Mouse (Mus musculus): Measurements from ENCODE around the gene Zfp366. TPM values are rescaled to one million over a fixed set of nuclear protein-coding genes. Genes with fewer than 3 reads are reported as not detected.

The Zfp366 gene
- total RNA-seq, 2 experiments from 2014 or later = 3.1 to 4.1 TPM

- intact Hi-C loops (cut with DNase I) = loop anchor here (5.0 kb wide), 1 partner anchor 56 kb away; no protein-coding TSS in a partner anchor
- H3K27ac ChIP-seq = peak overlapping the region; percentile 40; the same call in 1 of the 2 replicates
- no peak for DNase-seq (ENCODE audit: extremely low spot score in 1 of 2, low spot score in 2 of 2)
- no peak overlapping the region for H3K4me3 ChIP-seq
- TF ChIP-seq CTCF (IDR thresholded peaks at IDR 0.05) = no peak
Measured at GRCm38 (mm10) chr13:99233333-99233732, 48.7 kb downstream of the Zfp366 start.

- H3K27ac ChIP-seq = peak overlapping the region; percentile 40; the same call in 1 of the 2 replicates
- no peak for DNase-seq (ENCODE audit: extremely low spot score in 1 of 2, low spot score in 2 of 2)
- no peak for TF ChIP-seq CTCF (IDR thresholded peaks at IDR 0.05)
- intact Hi-C loops (cut with DNase I) = loop anchor here (5.0 kb wide), 1 partner anchor 57 kb away; no protein-coding TSS in a partner anchor
- no peak overlapping the region for H3K4me3 ChIP-seq
Measured at GRCm38 (mm10) chr13:99233956-99234355, 49.3 kb downstream of the Zfp366 start.

GRCm38 (mm10) chr13:99235428-99236210 lies 51.0 kb downstream of the Zfp366 start:
- no peak for DNase-seq (ENCODE audit: extremely low spot score in 1 of 2, low spot score in 2 of 2)
- no peak for TF ChIP-seq CTCF (IDR thresholded peaks at IDR 0.05)
- peak overlapping the region; percentile 38 for H3K27ac ChIP-seq
- intact Hi-C loops (cut with DNase I) = no loop called here
- H3K4me3 ChIP-seq = no peak overlapping the region

- intact Hi-C loops (cut with DNase I) = no loop called here
- Histone ChIP-seq H3K4me3 (no peak overlapping the region), H3K27ac (peak overlapping the region; percentile 38; the same call in 1 of the 2 replicates)
- TF ChIP-seq CTCF (IDR thresholded peaks at IDR 0.05) = no peak
- no peak for DNase-seq (ENCODE audit: extremely low spot score in 1 of 2, low spot score in 2 of 2)
Measured at GRCm38 (mm10) chr13:99236222-99236621, 51.6 kb downstream of the Zfp366 start.

GRCm38 (mm10) chr13:99237122-99237521 lies 52.5 kb downstream of the Zfp366 start:
- no peak for TF ChIP-seq CTCF (IDR thresholded peaks at IDR 0.05)
- intact Hi-C loops (cut with DNase I) = no loop called here
- H3K4me3 ChIP-seq = no peak overlapping the region
- DNase-seq (ENCODE audit: extremely low spot score in 1 of 2, low spot score in 2 of 2) = no peak
- no peak overlapping the region; the same call in 1 of the 2 replicates for H3K27ac ChIP-seq

GRCm38 (mm10) chr13:99237841-99238216 lies 53.2 kb downstream of the Zfp366 start:
- TF ChIP-seq CTCF (IDR thresholded peaks at IDR 0.05) = no peak
- H3K27ac ChIP-seq = peak overlapping the region; percentile 78; the same call in 1 of the 2 replicates
- no peak for DNase-seq (ENCODE audit: extremely low spot score in 1 of 2, low spot score in 2 of 2)
- intact Hi-C loops (cut with DNase I) = no loop called here
- H3K4me3 ChIP-seq = no peak overlapping the region

- DNase-seq (ENCODE audit: extremely low spot score in 1 of 2, low spot score in 2 of 2) = no peak
- Histone ChIP-seq H3K27ac (peak overlapping the region; percentile 78), H3K4me3 (no peak overlapping the region)
- no peak for TF ChIP-seq CTCF (IDR thresholded peaks at IDR 0.05)
- intact Hi-C loops (cut with DNase I) = no loop called here
Measured at GRCm38 (mm10) chr13:99238217-99239160, 53.9 kb downstream of the Zfp366 start.

GRCm38 (mm10) chr13:99239161-99239530 lies 54.5 kb downstream of the Zfp366 start:
- peak overlapping the region; percentile 78 for H3K27ac ChIP-seq
- no peak for DNase-seq (ENCODE audit: extremely low spot score in 1 of 2, low spot score in 2 of 2)
- no peak for TF ChIP-seq CTCF (IDR thresholded peaks at IDR 0.05)
- intact Hi-C loops (cut with DNase I) = no loop called here
- H3K4me3 ChIP-seq = no peak overlapping the region

GRCm38 (mm10) chr13:99239741-99240140 lies 55.1 kb downstream of the Zfp366 start:
- intact Hi-C loops (cut with DNase I) = no loop called here
- no peak for DNase-seq (ENCODE audit: extremely low spot score in 1 of 2, low spot score in 2 of 2)
- Histone ChIP-seq H3K4me3 (no peak overlapping the region), H3K27ac (peak overlapping the region; percentile 78)
- no peak for TF ChIP-seq CTCF (IDR thresholded peaks at IDR 0.05)

GRCm38 (mm10) chr13:99241984-99242383 lies 57.4 kb downstream of the Zfp366 start:
- Histone ChIP-seq H3K27ac (no peak overlapping the region), H3K4me3 (no peak overlapping the region)
- intact Hi-C loops (cut with DNase I) = no loop called here
- TF ChIP-seq CTCF (IDR thresholded peaks at IDR 0.05) = no peak
- no peak for DNase-seq (ENCODE audit: extremely low spot score in 1 of 2, low spot score in 2 of 2)

GRCm38 (mm10) chr13:99242895-99243294 lies 58.3 kb downstream of the Zfp366 start:
- intact Hi-C loops (cut with DNase I) = no loop called here
- DNase-seq (ENCODE audit: extremely low spot score in 1 of 2, low spot score in 2 of 2) = no peak
- Histone ChIP-seq H3K27ac (peak overlapping the region; percentile 28; the same call in 1 of the 2 replicates), H3K4me3 (no peak overlapping the region)
- no peak for TF ChIP-seq CTCF (IDR thresholded peaks at IDR 0.05)

- Histone ChIP-seq H3K27ac (no peak overlapping the region), H3K4me3 (no peak overlapping the region)
- no peak for DNase-seq (ENCODE audit: extremely low spot score in 1 of 2, low spot score in 2 of 2)
- intact Hi-C loops (cut with DNase I) = no loop called here
- TF ChIP-seq CTCF (IDR thresholded peaks at IDR 0.05) = no peak
Measured at GRCm38 (mm10) chr13:99243831-99244230, 59.2 kb downstream of the Zfp366 start.
